17 mouse cellular contexts compared by ENCODE assay signal in the genomic region with DNA sequence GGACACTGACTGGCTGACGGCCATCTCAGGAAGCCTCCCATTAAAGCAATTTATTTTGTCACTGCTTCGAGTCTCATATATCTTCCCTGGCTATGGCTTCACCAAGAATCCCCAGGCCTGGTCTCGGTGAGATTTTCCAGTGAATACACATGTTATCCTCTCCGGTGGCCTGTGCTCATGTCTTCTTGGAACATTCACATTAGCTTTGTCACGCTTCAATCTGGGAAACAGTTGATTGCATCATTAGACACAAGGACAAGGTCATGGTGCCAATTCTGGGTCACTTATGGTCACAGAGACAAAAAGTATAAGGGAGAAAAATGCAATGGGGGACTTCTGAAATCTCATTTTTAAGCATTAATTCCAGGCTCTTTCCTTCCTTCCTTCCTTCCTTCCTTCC. TPM values are rescaled to one million over a fixed set of nuclear protein-coding genes. Genes with fewer than 3 reads are reported as not detected.
"Had no signal": no experiment of that assay in that cellular context is flagged by ENCODE, and none has a peak within 500 bp of the region (broad histone marks: within the 10 kb centered on the region; RNA-seq: fewer than 3 reads in every experiment).

No protein-coding gene starts in this region.

- H3K27ac ChIP-seq: liver, embryonic 14.5 days; neural tube, embryonic 12.5 days; neural tube, embryonic 15.5 days had no signal

- H3K9ac ChIP-seq: liver, embryonic 14.5 days; neural tube, embryonic 12.5 days; neural tube, embryonic 15.5 days had no signal

- ATAC-seq: intestine, postnatal 0 days had no signal

- H3K4me2 ChIP-seq: midbrain, embryonic 11.5 days; neural tube, embryonic 12.5 days; neural tube, embryonic 15.5 days had no signal

- H3K4me3 ChIP-seq: neural tube, embryonic 12.5 days; neural tube, embryonic 15.5 days had no signal

- H3K36me3 ChIP-seq: neural tube, embryonic 12.5 days; neural tube, embryonic 15.5 days had no signal

- H3K4me1 ChIP-seq: neural tube, embryonic 12.5 days; neural tube, embryonic 15.5 days had no signal

- DNase-seq: kidney, adult 8-10 months; kidney, postnatal 14 days; kidney, postnatal 4 days; lung, adult 2 months; lung, postnatal 14 days; lung, postnatal 4 days; midbrain, embryonic 14.5 days; retina, postnatal 1 day; thymus, adult 18-20 months; thymus, postnatal 36 days had no signal

- H3K27me3 ChIP-seq: neural tube, embryonic 12.5 days; neural tube, embryonic 15.5 days had no signal

- H3K9me3 ChIP-seq: neural tube, embryonic 12.5 days; neural tube, embryonic 15.5 days had no signal

RNA-seq across cellular contexts. Expression of a gene that starts 55.9 kb away (rescaled TPM):
- total RNA-seq: megakaryocyte progenitor cell, adult 5-6 weeks; megakaryocyte-erythroid progenitor cell, adult 5-6 weeks had no signal
- polyA plus RNA-seq: midbrain, embryonic 11.5 days had no signal
